Mouse (Mus musculus) cortical plate, adult 2 months (tissue): ENCODE results near the gene Gab2. TPM values are rescaled to one million over a fixed set of nuclear protein-coding genes. Genes with fewer than 3 reads are reported as not detected.
A peak's percentile ranks its signal among the peaks of the same experiment; 100 is the strongest.

Experiments used
- H3K27ac ChIP-seq: fragments of 200-500 bp; 2 replicates; pipeline ENCODE4 v1.5.1; 2012; ENCODE audit warnings: low read length, control low read depth, inconsistent platforms; ENCODE audit not compliant: insufficient read depth
- H3K4me1 ChIP-seq: fragments of 200-500 bp; 2 replicates; pipeline ENCODE4 v1.6.1; 2011; ENCODE audit warnings: low read length; ENCODE audit not compliant: control insufficient read depth, insufficient read depth
- H3K4me3 ChIP-seq: fragments of 200-500 bp; 2 replicates; pipeline ENCODE4 v1.5.1; 2011; ENCODE audit warnings: mild to moderate bottlenecking, low read length, control low read depth; ENCODE audit not compliant: insufficient read depth
- CTCF ChIP-seq: fragments of 200-500 bp; IDR thresholded peaks from 2 replicates; pipeline ENCODE4 v1.5.1; 2011; ENCODE audit warnings: mild to moderate bottlenecking, control low read depth, low read length; ENCODE audit not compliant: insufficient read depth; ENCODE audit errors: extremely low read depth
- POLR2A ChIP-seq: fragments of 200-500 bp; IDR thresholded peaks from 2 replicates; pipeline ENCODE4 v1.6.1; 2011; ENCODE audit warnings: mild to moderate bottlenecking, low read length, control low read depth; ENCODE audit not compliant: insufficient read depth; ENCODE audit errors: extremely low read depth
- polyA plus RNA-seq: library from polyadenylated mRNA; depleted of rRNA; stranded (reverse); fragments of >200 nt; gene quantifications from 2 replicates; pipeline ENCODE4 v1.2.3, GENCODE M21; 2012

Gab2 gene
- polyA plus RNA-seq, 1 experiment = 11.0 TPM

- TF ChIP-seq CTCF (no peak), POLR2A (no peak)
Measured at GRCm38 (mm10) chr7:97078685-97079084, 2.7 kb upstream of the Gab2 start.

DNA sequence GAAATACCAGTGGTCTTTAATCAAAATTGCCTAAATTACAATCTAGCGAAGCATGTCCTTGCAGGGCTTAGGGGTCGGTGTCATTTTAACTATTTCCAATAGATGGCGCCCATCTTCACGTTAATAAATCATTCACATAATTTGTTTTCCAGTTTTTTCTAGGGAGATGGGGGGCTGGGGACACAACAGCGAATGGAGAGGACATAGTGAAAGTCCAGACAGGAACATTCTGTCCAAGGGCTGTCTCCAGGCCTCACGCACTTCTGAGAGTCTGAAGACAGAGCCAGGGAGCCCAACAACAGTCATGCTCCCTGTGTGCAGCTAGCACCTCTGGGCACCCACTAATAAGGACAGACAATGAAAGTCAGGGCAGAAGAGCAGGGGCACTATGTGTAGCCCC is 2.2 kb upstream of the Gab2 start:
- TF ChIP-seq CTCF (peak; percentile 19; the same call in 1 of the 2 replicates), POLR2A (no peak)
- H3K4me1 ChIP-seq = no peaks in the 10 kb centered on the region
- no peak overlapping the region for H3K4me3 ChIP-seq
- no peak overlapping the region for H3K27ac ChIP-seq

More at GRCm38 (mm10) chr7:97078685-97079084, 2.7 kb upstream of the Gab2 start:
- Histone ChIP-seq H3K27ac (no peak overlapping the region), H3K4me3 (no peak overlapping the region), H3K4me1 (no peaks in the 10 kb centered on the region)

DNA sequence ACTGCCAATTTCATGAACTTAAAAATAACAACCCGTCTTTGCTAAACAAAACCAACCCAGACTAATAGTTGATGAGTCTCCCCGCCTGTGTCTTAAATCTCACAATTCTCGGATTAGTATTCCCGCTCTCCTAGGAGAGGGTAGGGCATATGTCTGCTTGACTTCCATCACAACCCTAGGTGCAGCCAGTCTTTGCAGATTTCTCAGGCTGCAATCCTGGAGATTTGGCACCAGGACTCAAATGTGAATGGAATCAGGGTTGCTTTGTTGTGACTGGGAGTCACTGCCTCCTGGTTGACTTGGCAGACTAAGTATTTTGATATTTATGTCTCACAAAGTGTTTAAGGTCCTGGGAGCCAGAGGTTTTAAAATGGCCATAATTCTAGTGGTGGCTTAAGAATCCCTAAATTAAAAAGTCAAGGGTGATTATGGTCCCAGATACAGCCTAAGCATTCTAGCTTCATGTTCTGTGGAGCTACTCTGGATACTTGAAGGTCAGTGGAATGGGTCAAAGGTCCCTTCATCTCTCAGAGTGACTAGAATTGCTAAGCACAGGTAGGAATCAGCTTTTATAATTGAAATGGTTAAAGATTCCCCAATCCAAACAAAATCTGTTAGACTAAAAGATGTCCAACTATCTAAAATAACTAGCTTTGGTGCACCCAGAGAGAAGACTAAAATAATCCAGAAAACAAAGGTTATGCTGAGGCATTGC is 1.6 kb upstream of the Gab2 start:
- Histone ChIP-seq H3K27ac (no peak overlapping the region), H3K4me1 (no peaks in the 10 kb centered on the region), H3K4me3 (no peak overlapping the region)
- TF ChIP-seq POLR2A (no peak), CTCF (no peak)

DNA sequence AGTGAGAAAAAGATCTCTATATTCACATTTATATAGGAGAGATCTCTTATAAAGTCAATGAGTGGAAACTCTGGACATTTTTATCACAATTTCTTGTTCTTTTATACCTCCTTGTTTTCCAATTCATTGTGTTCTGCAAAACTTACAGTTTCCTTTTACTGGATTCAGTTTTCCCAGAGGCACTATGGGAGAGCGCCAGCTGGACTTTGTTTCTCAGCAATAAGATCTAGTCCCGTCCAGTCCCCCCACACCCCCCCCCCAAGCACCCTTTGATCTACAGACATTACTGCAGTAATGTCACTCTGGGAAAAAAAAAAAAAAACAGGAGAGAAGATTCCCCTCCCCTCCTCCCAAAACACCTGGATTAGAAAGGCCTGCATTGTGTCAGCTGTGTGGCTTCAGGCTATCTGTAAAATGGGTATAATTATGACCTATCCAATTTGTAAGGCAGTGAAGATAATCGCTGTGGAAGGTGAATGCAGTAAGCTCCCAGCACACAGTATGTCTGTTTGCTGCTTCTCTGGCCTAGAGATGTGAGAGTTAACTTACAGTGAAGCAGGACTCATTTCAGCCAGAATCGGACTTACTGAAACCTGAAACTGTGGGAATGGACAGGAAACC is 655 bp upstream of the Gab2 start:
- H3K27ac ChIP-seq = no peak overlapping the region
- peak overlapping the region; percentile 59 for H3K4me3 ChIP-seq
- TF ChIP-seq CTCF (no peak), POLR2A (no peak)
- no peaks in the 10 kb centered on the region for H3K4me1 ChIP-seq

- TF ChIP-seq POLR2A = no peak
- TF ChIP-seq CTCF = no peak
- Histone ChIP-seq H3K4me1 (no peaks in the 10 kb centered on the region), H3K4me3 (peak overlapping the region; percentile 59), H3K27ac (peak overlapping the region; percentile 78; the same call in 1 of the 2 replicates)
Measured at GRCm38 (mm10) chr7:97081959-97082218, 503 bp downstream of the Gab2 start.

DNA sequence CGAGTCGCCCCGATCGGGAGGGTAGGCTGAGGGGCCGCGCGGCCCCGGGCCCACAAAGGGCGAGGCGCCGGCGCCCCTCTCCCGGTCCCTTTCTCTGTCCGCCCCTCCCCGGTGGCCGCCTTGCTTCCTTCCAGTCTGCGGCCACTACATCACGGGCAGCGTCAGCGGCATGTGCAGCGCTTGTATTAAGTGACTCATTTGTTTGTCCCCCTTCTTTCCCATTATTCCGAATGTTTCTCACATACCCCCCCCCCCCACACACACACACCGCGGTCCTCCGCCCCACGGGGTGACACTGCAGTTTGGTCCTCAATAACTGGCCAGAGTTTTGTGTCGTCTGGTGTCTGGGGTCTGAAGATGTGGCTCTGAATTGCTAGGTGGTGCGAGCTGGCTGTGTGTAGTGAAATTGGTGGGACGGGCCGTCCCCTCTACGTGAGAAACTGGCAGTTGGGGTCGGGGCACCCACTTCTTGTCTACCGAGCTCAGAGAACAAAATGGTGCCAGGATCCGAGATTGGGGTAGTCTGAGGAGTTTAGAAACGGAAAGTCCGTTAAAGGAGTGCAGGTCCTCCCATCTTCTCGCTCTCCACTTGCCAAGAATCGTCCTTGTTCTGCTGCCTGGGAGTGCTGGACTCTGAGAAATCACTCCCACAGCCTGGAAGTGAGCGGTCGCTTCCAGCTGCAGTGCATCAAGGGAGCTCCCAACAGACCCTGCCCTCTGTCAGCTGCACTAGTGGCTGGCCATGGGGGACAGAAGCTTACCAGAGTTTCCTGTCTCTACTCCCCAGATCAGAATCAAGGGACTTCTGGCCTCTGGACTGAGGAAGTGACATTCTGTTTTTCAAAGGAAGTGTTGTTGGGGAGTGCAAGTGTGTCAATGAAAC is 1.1 kb downstream of the Gab2 start:
- no peak for TF ChIP-seq POLR2A
- no peak for TF ChIP-seq CTCF
- H3K27ac ChIP-seq = peak overlapping the region; percentile 78; the same call in 1 of the 2 replicates
- H3K4me1 ChIP-seq = no peaks in the 10 kb centered on the region
- H3K4me3 ChIP-seq = peak overlapping the region; percentile 59

GRCm38 (mm10) chr7:97083579-97083978 is 2.2 kb downstream of the Gab2 start:
- Histone ChIP-seq H3K4me3 (no peak overlapping the region), H3K4me1 (no peaks in the 10 kb centered on the region), H3K27ac (no peak overlapping the region)
- TF ChIP-seq CTCF (no peak), POLR2A (no peak)

DNA sequence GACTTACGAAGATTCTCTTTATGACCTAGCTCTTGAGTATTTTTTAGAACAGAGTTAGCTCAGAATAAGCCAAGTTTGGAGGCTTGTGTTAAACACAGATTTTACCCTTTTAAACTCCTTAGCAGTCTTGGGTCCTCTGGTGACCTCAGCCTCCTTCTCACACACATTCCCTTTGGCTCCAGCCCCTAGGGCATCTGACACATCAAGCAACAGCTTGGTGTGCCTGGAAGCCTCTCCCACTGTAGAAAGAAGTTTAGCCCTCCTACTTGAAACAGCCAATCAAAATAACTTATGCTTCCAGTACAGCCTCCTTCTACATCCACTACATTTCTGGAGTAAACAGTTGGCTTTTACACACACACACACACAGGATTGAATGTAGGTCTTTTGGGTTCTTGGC is 2.8 kb downstream of the Gab2 start:
- TF ChIP-seq CTCF (no peak), POLR2A (no peak)
- Histone ChIP-seq H3K4me1 (no peaks in the 10 kb centered on the region), H3K27ac (no peak overlapping the region), H3K4me3 (no peak overlapping the region)

DNA sequence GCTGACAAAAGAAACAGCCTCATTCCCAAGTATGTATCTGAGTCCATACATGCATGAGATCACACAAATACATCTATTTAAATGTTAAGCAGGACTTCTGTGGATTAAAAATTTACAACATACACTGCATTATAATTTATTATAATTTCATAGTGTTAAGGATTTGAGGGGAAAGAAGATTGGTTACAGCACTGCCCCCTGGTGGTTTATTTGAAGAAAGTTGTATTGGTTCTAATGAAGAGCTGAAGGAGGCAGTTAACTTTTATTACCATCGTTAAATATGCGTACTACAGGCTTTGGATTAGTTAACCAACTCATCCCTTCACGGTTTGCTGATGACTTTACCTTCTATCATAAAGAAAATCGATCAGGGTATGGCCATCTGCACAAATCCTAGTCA is 3.9 kb downstream of the Gab2 start:
- no peaks in the 10 kb centered on the region for H3K4me1 ChIP-seq
- TF ChIP-seq CTCF (no peak), POLR2A (no peak)
- H3K4me3 ChIP-seq = no peak overlapping the region
- H3K27ac ChIP-seq = no peak overlapping the region
